Mouse (Mus musculus) heart, adult 2 months (tissue): ENCODE measurements around the gene Rho.

Experiments
- CTCF ChIP-seq: fragments of 200-600 bp; IDR thresholded peaks from 2 replicates; pipeline ENCODE4 v1.8.1; 2022; ENCODE audit warnings: antibody characterized with exemption, mild to moderate bottlenecking, moderate library complexity
- EP300 ChIP-seq: fragments of 200-500 bp; IDR thresholded peaks from 2 replicates; pipeline ENCODE4 v1.6.1; 2011; ENCODE audit warnings: low read depth, low read length, control low read depth; ENCODE audit not compliant: insufficient read depth
- POLR2A ChIP-seq: fragments of 200-500 bp; IDR thresholded peaks from 2 replicates; pipeline ENCODE4 v1.6.1; 2011; ENCODE audit warnings: mild to moderate bottlenecking, low read depth, low read length, control low read depth; ENCODE audit not compliant: insufficient read depth

GRCm38 (mm10) chr6:115906455-115906854 lies 25.1 kb upstream of the Rho start:
- TF ChIP-seq CTCF = no peak
- TF ChIP-seq EP300 = no peak
- TF ChIP-seq POLR2A = no peak
